Mouse (Mus musculus): ENCODE measurements around the gene Atp11c. TPM values are rescaled to one million over a fixed set of nuclear protein-coding genes. Genes with fewer than 3 reads are reported as not detected.

Gene Atp11c
- 16.3 and 18.1 TPM in 2 replicates for polyA plus RNA-seq (2014; fragmentation: Nextera tagmentation; extraction: Ambion mirVana)

- no peak within 1 kb of the TSS for H3K4me2 ChIP-seq (ENCODE audit: low read length)
- H3K36me3 ChIP-seq (ENCODE audit: control insufficient read depth, insufficient read depth, low read length) = no peaks in the 10 kb centered on the region
- H3K4me3 ChIP-seq (replicated peaks; ENCODE audit: low read depth, low read length) = no peak within 1 kb of the TSS
- no peaks in the 10 kb centered on the region for H3K4me1 ChIP-seq (ENCODE audit: control insufficient read depth, insufficient read depth, low read length)
- H3K27me3 ChIP-seq (ENCODE audit: control insufficient read depth, insufficient read depth, low read length) = no peaks in the 10 kb centered on the region
- DNase-seq (no peak), ATAC-seq (ENCODE audit: low FRiP score, low TSS enrichment) (no peak)
- no peak within 1 kb of the TSS for H3K27ac ChIP-seq (replicated peaks; ENCODE audit: low read depth, low read length)
- H3K9me3 ChIP-seq (ENCODE audit: control insufficient read depth, low read length) = no peaks in the 10 kb centered on the region
- no peak within 1 kb of the TSS for H3K9ac ChIP-seq (replicated peaks; ENCODE audit: low read length)
- 91% methylated on average over 2 of the region's 2 CpGs for WGBS
These were observed at the start of gene Atp11c for GRCm38 (mm10) chrX:60592598-60592997. TSS of gene Atp11c (minus strand) at chrX:60592698.

DNA sequence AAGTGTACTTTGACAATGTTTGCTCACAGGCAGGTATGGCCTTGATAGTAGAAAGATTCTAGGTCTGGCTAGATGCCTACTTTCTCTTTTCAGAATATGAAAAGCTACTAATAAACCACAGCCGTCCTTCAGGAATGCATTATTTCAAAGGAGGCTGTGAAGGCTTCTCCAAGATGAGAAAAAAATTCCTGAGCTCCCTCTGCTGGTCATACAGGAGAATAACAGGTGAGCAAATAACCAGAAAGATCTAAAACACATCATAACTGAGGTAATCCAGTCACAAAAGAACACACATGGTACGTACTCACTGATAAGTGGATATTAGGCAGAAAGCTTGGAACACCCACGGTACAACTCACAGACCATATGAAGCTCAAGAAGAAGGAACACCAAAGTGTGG, 16.7 kb upstream of the Atp11c start:
- H3K4me3 ChIP-seq (replicated peaks; ENCODE audit: low read depth, low read length) = no peak overlapping the region
- no peaks in the 10 kb centered on the region for H3K27me3 ChIP-seq (ENCODE audit: control insufficient read depth, insufficient read depth, low read length)
- ATAC-seq (ENCODE audit: low FRiP score, low TSS enrichment) (no peak), DNase-seq (peak; percentile 74)
- H3K9ac ChIP-seq (replicated peaks; ENCODE audit: low read length) = no peak overlapping the region
- H3K36me3 ChIP-seq (ENCODE audit: control insufficient read depth, insufficient read depth, low read length) = no peaks in the 10 kb centered on the region
- no peaks in the 10 kb centered on the region for H3K9me3 ChIP-seq (ENCODE audit: control insufficient read depth, low read length)
- no peak overlapping the region for H3K4me2 ChIP-seq (ENCODE audit: low read length)
- H3K27ac ChIP-seq (replicated peaks; ENCODE audit: low read depth, low read length) = no peak overlapping the region
- WGBS = 35% methylated on average over 3 of the region's 3 CpGs
- no peaks in the 10 kb centered on the region for H3K4me1 ChIP-seq (ENCODE audit: control insufficient read depth, insufficient read depth, low read length)

- no peaks in the 10 kb centered on the region for H3K9me3 ChIP-seq (ENCODE audit: control insufficient read depth, low read length)
- H3K27me3 ChIP-seq (ENCODE audit: control insufficient read depth, insufficient read depth, low read length) = no peaks in the 10 kb centered on the region
- WGBS = 19% methylated on average over 1 of the region's 1 CpGs
- DNase-seq = no peak
- no peak overlapping the region for H3K9ac ChIP-seq (replicated peaks; ENCODE audit: low read length)
- ATAC-seq (ENCODE audit: low FRiP score, low TSS enrichment) = no peak
- H3K4me2 ChIP-seq (ENCODE audit: low read length) = no peak overlapping the region
- no peaks in the 10 kb centered on the region for H3K4me1 ChIP-seq (ENCODE audit: control insufficient read depth, insufficient read depth, low read length)
- no peak overlapping the region for H3K4me3 ChIP-seq (replicated peaks; ENCODE audit: low read depth, low read length)
- H3K27ac ChIP-seq (replicated peaks; ENCODE audit: low read depth, low read length) = no peak overlapping the region
- no peaks in the 10 kb centered on the region for H3K36me3 ChIP-seq (ENCODE audit: control insufficient read depth, insufficient read depth, low read length)
These were observed 22.0 kb downstream of the Atp11c start for GRCm38 (mm10) chrX:60570539-60570938.

DNA sequence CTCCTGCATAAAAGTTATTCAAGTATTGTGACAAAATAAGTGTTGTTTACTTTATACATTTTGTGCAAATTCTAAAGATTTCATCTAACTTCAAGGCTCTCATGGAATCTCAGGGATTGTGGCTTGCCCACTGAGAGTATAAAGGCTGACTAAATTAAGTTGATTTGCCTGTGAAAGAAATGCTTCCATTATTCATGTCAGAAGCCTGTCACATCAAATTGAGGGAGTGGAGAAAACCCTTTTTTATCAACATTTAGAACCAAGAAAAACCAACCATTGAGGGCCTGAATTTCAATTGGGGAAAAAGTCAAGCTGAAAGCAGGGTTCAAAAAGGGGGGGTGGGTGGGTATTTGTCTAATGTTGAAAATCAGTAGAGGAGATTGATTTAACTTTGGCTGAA, 23.5 kb downstream of the Atp11c start:
- peak; percentile 13 for DNase-seq

DNA sequence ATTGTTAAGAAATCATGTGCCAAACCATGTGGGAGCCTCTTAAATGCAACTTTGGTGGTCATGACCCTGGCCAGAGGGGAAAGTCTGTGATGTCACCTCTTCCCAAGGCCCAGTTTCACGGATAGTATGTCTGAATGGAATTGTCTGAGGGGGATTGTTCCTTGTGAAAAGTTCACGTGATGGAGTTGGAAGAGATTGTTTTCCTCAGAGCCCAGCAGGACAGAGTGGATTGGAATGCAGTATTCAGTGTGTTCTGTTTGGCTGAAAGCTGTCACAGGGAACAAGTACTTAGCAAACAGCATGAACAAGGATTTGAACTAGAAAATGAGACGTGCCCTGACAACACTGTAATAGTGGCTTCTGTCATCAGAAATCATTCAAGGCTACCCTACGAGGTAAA, 37.3 kb downstream of the Atp11c start:
- no peak overlapping the region for H3K4me3 ChIP-seq (replicated peaks; ENCODE audit: low read depth, low read length)
- no peak overlapping the region for H3K27ac ChIP-seq (replicated peaks; ENCODE audit: low read depth, low read length)
- ATAC-seq (ENCODE audit: low FRiP score, low TSS enrichment) = no peak
- WGBS = 27% methylated on average over 4 of the region's 4 CpGs
- H3K4me2 ChIP-seq (ENCODE audit: low read length) = no peak overlapping the region
- no peak overlapping the region for H3K9ac ChIP-seq (replicated peaks; ENCODE audit: low read length)
- no peaks in the 10 kb centered on the region for H3K36me3 ChIP-seq (ENCODE audit: control insufficient read depth, insufficient read depth, low read length)
- no peaks in the 10 kb centered on the region for H3K4me1 ChIP-seq (ENCODE audit: control insufficient read depth, insufficient read depth, low read length)
- no peaks in the 10 kb centered on the region for H3K9me3 ChIP-seq (ENCODE audit: control insufficient read depth, low read length)
- DNase-seq = no peak
- no peaks in the 10 kb centered on the region for H3K27me3 ChIP-seq (ENCODE audit: control insufficient read depth, insufficient read depth, low read length)

More for the DNA sequence above, 23.5 kb downstream of the Atp11c start:
- H3K27me3 ChIP-seq (ENCODE audit: control insufficient read depth, insufficient read depth, low read length) = no peaks in the 10 kb centered on the region
- no peaks in the 10 kb centered on the region for H3K36me3 ChIP-seq (ENCODE audit: control insufficient read depth, insufficient read depth, low read length)
- H3K27ac ChIP-seq (replicated peaks; ENCODE audit: low read depth, low read length) = no peak overlapping the region
- no peak for ATAC-seq (ENCODE audit: low FRiP score, low TSS enrichment)
- H3K9me3 ChIP-seq (ENCODE audit: control insufficient read depth, low read length) = no peaks in the 10 kb centered on the region
- no peak overlapping the region for H3K4me3 ChIP-seq (replicated peaks; ENCODE audit: low read depth, low read length)
- H3K4me1 ChIP-seq (ENCODE audit: control insufficient read depth, insufficient read depth, low read length) = no peaks in the 10 kb centered on the region
- H3K9ac ChIP-seq (replicated peaks; ENCODE audit: low read length) = no peak overlapping the region
- no peak overlapping the region for H3K4me2 ChIP-seq (ENCODE audit: low read length)

- H3K27ac ChIP-seq (replicated peaks; ENCODE audit: low read depth, low read length) = peak overlapping the region; percentile 85
- H3K4me1 ChIP-seq (ENCODE audit: control insufficient read depth, insufficient read depth, low read length) = no peaks in the 10 kb centered on the region
- 25% methylated on average over 62 of the region's 113 CpGs for WGBS
- peak; percentile 87 for ATAC-seq (ENCODE audit: low FRiP score, low TSS enrichment)
- H3K36me3 ChIP-seq (ENCODE audit: control insufficient read depth, insufficient read depth, low read length) = no peaks in the 10 kb centered on the region
- peak; percentile 73 for DNase-seq
- H3K4me2 ChIP-seq (ENCODE audit: low read length) = peak overlapping the region; percentile 53
- no peaks in the 10 kb centered on the region for H3K27me3 ChIP-seq (ENCODE audit: control insufficient read depth, insufficient read depth, low read length)
- no peaks in the 10 kb centered on the region for H3K9me3 ChIP-seq (ENCODE audit: control insufficient read depth, low read length)
- peak overlapping the region; percentile 69 for H3K9ac ChIP-seq (replicated peaks; ENCODE audit: low read length)
- peak overlapping the region; percentile 51 for H3K4me3 ChIP-seq (replicated peaks; ENCODE audit: low read depth, low read length)
These were observed 44.8 kb downstream of the Atp11c start for GRCm38 (mm10) chrX:60547444-60548304.

DNA sequence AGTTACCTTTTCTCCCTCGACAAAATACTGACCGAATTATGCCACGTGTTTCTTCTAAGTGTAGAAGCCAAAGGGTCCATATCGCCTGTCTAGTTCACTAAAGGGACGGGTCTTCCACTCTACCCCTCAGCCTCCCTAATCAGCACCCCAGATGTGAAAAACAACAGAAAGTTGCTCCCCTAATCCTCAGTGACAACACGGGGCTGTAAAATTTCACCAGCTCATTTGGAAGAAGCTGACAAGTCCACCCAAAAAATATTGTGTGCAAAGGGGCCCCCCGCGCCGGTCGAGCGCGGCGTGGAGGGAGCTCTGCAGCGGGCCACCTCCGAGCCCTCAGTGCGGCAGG, 45.4 kb downstream of the Atp11c start:
- H3K4me3 ChIP-seq (replicated peaks; ENCODE audit: low read depth, low read length) = peak overlapping the region; percentile 51
- peak overlapping the region; percentile 69; the same call in 1 of the 2 replicates for H3K9ac ChIP-seq (replicated peaks; ENCODE audit: low read length)
- H3K36me3 ChIP-seq (ENCODE audit: control insufficient read depth, insufficient read depth, low read length) = no peaks in the 10 kb centered on the region
- H3K27ac ChIP-seq (replicated peaks; ENCODE audit: low read depth, low read length) = peak overlapping the region; percentile 85
- no peaks in the 10 kb centered on the region for H3K9me3 ChIP-seq (ENCODE audit: control insufficient read depth, low read length)
- H3K4me2 ChIP-seq (ENCODE audit: low read length) = peak overlapping the region; percentile 53
- no peaks in the 10 kb centered on the region for H3K27me3 ChIP-seq (ENCODE audit: control insufficient read depth, insufficient read depth, low read length)
- no peak for DNase-seq
- ATAC-seq (ENCODE audit: low FRiP score, low TSS enrichment) = peak; percentile 5; the same call in 1 of the 2 replicates
- no peaks in the 10 kb centered on the region for H3K4me1 ChIP-seq (ENCODE audit: control insufficient read depth, insufficient read depth, low read length)
- 21% methylated on average over 16 of the region's 16 CpGs for WGBS

GRCm38 (mm10) chrX:60545906-60546305, 46.6 kb downstream of the Atp11c start:
- H3K27me3 ChIP-seq (ENCODE audit: control insufficient read depth, insufficient read depth, low read length) = no peaks in the 10 kb centered on the region
- H3K36me3 ChIP-seq (ENCODE audit: control insufficient read depth, insufficient read depth, low read length) = no peaks in the 10 kb centered on the region
- no peaks in the 10 kb centered on the region for H3K9me3 ChIP-seq (ENCODE audit: control insufficient read depth, low read length)
- ATAC-seq (ENCODE audit: low FRiP score, low TSS enrichment) = no peak
- H3K9ac ChIP-seq (replicated peaks; ENCODE audit: low read length) = no peak overlapping the region
- H3K27ac ChIP-seq (replicated peaks; ENCODE audit: low read depth, low read length) = no peak overlapping the region
- H3K4me3 ChIP-seq (replicated peaks; ENCODE audit: low read depth, low read length) = no peak overlapping the region
- DNase-seq = no peak
- H3K4me1 ChIP-seq (ENCODE audit: control insufficient read depth, insufficient read depth, low read length) = no peaks in the 10 kb centered on the region
- 37% methylated on average over 3 of the region's 3 CpGs for WGBS
- no peak overlapping the region for H3K4me2 ChIP-seq (ENCODE audit: low read length)

- Histone ChIP-seq H3K4me1 (ENCODE audit: control insufficient read depth, insufficient read depth, low read length) (no peaks in the 10 kb centered on the region), H3K36me3 (ENCODE audit: control insufficient read depth, insufficient read depth, low read length) (no peaks in the 10 kb centered on the region), H3K9me3 (ENCODE audit: control insufficient read depth, low read length) (no peaks in the 10 kb centered on the region), H3K9ac (replicated peaks; ENCODE audit: low read length) (no peak overlapping the region), H3K27me3 (ENCODE audit: control insufficient read depth, insufficient read depth, low read length) (no peaks in the 10 kb centered on the region), H3K4me3 (replicated peaks; ENCODE audit: low read depth, low read length) (no peak overlapping the region), H3K4me2 (ENCODE audit: low read length) (no peak overlapping the region), H3K27ac (replicated peaks; ENCODE audit: low read depth, low read length) (no peak overlapping the region)
- DNase-seq (no peak), ATAC-seq (ENCODE audit: low FRiP score, low TSS enrichment) (no peak)
- WGBS = 35% methylated on average over 1 of the region's 1 CpGs
These were observed 47.1 kb downstream of the Atp11c start for GRCm38 (mm10) chrX:60545444-60545843.

Measured in midbrain, embryonic 14.5 days (tissue).